Mouse (Mus musculus): ENCODE results near the gene Aldh1a7.
"Not testable (repeated sequence)": the region's sequence is repeated elsewhere in the genome, so short reads cannot be mapped to it uniquely, and the experiment has no call there.

The Aldh1a7 gene

GRCm38 (mm10) chr19:20727381-20727780 lies at the start of gene Aldh1a7:
Gene Aldh1a7, minus strand, starts transcription at chr19:20727562.
- DNase-seq = peak; percentile 34

- no peak for DNase-seq
Observed at GRCm38 (mm10) chr19:20775681-20776080, 48.3 kb upstream of the Aldh1a7 start.

GRCm38 (mm10) chr19:20773941-20774340 lies 46.6 kb upstream of the Aldh1a7 start:
- no peak for DNase-seq

GRCm38 (mm10) chr19:20764214-20764613 lies 36.9 kb upstream of the Aldh1a7 start:
- peak; percentile 78 for DNase-seq

GRCm38 (mm10) chr19:20761675-20762426 lies 34.5 kb upstream of the Aldh1a7 start:
- no peak for DNase-seq

GRCm38 (mm10) chr19:20761119-20761518 lies 33.8 kb upstream of the Aldh1a7 start:
- no peak for DNase-seq

- DNase-seq = no peak
Observed at GRCm38 (mm10) chr19:20744630-20745029, 17.3 kb upstream of the Aldh1a7 start.

GRCm38 (mm10) chr19:20728278-20728677 lies 916 bp upstream of the Aldh1a7 start:
- peak; percentile 3 for DNase-seq

GRCm38 (mm10) chr19:20722913-20723312 lies 4.4 kb downstream of the Aldh1a7 start:
- no peak for DNase-seq

GRCm38 (mm10) chr19:20720298-20720697 lies 7.1 kb downstream of the Aldh1a7 start:
- DNase-seq = no peak

- no peak for DNase-seq
Observed at GRCm38 (mm10) chr19:20715617-20716016, 11.7 kb downstream of the Aldh1a7 start.

- no peak for DNase-seq
Observed at GRCm38 (mm10) chr19:20715093-20715492, 12.3 kb downstream of the Aldh1a7 start.

GRCm38 (mm10) chr19:20714543-20714942 lies 12.8 kb downstream of the Aldh1a7 start:
- no peak for DNase-seq

GRCm38 (mm10) chr19:20707159-20707558 lies 20.2 kb downstream of the Aldh1a7 start:
- DNase-seq = no peak

GRCm38 (mm10) chr19:20706747-20707146 lies 20.6 kb downstream of the Aldh1a7 start:
- no peak for DNase-seq

- peak; percentile 18 for DNase-seq
Observed at GRCm38 (mm10) chr19:20702074-20702473, 25.3 kb downstream of the Aldh1a7 start.

- no peak for DNase-seq
Observed at GRCm38 (mm10) chr19:20677697-20678355, 49.5 kb downstream of the Aldh1a7 start.

- peak; percentile 12 for DNase-seq
Observed at GRCm38 (mm10) chr19:20654141-20654873, 73.1 kb downstream of the Aldh1a7 start.

GRCm38 (mm10) chr19:20653082-20653676 lies 74.2 kb downstream of the Aldh1a7 start:
- DNase-seq = no peak

GRCm38 (mm10) chr19:20650008-20650407 lies 77.4 kb downstream of the Aldh1a7 start:
- DNase-seq = no peak

GRCm38 (mm10) chr19:20647496-20647895 lies 79.9 kb downstream of the Aldh1a7 start:
- DNase-seq = not testable (repeated sequence)

- DNase-seq = no peak
Observed at GRCm38 (mm10) chr19:20644346-20644745, 83.0 kb downstream of the Aldh1a7 start.
